Mouse (Mus musculus) embryonic facial prominence, embryonic 13.5 days (tissue): Measurements from ENCODE around the gene Mcl1. TPM values are rescaled to one million over a fixed set of nuclear protein-coding genes. Genes with fewer than 3 reads are reported as not detected.
A peak's percentile ranks its signal among the peaks of the same experiment; 100 is the strongest.

Source experiments
- ATAC-seq: fragments of 200-750 bp; cut with Nextera tagmentation; 2 replicates; pipeline ENCODE4 v1.8.0; 2017; ENCODE audit warnings: low read depth; ENCODE audit not compliant: insufficient number of reproducible peaks, insufficient read depth, low FRiP score, low TSS enrichment
- H3K27ac ChIP-seq: fragments of 300-500 bp; sonication (generic); 2 replicates; pipeline ENCODE4 v1.5.1; 2015; ENCODE audit warnings: moderate library complexity, mild to moderate bottlenecking, inconsistent platforms
- H3K27me3 ChIP-seq: fragments of 300-500 bp; sonication (generic); 2 replicates; pipeline ENCODE4 v1.6.1; 2015; ENCODE audit warnings: mild to moderate bottlenecking, inconsistent platforms
- H3K36me3 ChIP-seq: fragments of 300-500 bp; sonication (generic); 2 replicates; pipeline ENCODE4 v1.6.1; 2015; ENCODE audit warnings: mild to moderate bottlenecking, inconsistent platforms
- H3K4me1 ChIP-seq: fragments of 300-500 bp; sonication (generic); 2 replicates; pipeline ENCODE4 v1.6.1; 2015; ENCODE audit warnings: inconsistent platforms
- H3K4me2 ChIP-seq: fragments of 300-500 bp; sonication (generic); 2 replicates; pipeline ENCODE4 v1.6.1; 2015; ENCODE audit warnings: moderate library complexity, mild to moderate bottlenecking, inconsistent platforms
- H3K4me3 ChIP-seq: fragments of 300-500 bp; sonication (generic); 2 replicates; pipeline ENCODE4 v1.5.1; 2015; ENCODE audit warnings: mild to moderate bottlenecking, inconsistent platforms
- H3K9ac ChIP-seq: fragments of 300-500 bp; sonication (generic); 2 replicates; pipeline ENCODE4 v1.6.1; 2015; ENCODE audit warnings: mild to moderate bottlenecking, inconsistent platforms
- H3K9me3 ChIP-seq: fragments of 300-500 bp; sonication (generic); 2 replicates; pipeline ENCODE4 v1.6.1; 2016; ENCODE audit warnings: inconsistent platforms
- WGBS: fragments of 180-500 bp; shearing (Covaris S2); methylation state at CpG from one replicate; pipeline ENCODE4 v1.1.7; 2015; ENCODE audit warnings: mixed read lengths; 5-methylcytosine and 5-hydroxymethylcytosine counted together
- polyA plus RNA-seq: library from polyadenylated mRNA; unstranded; fragments of >200 nt; fragmentation: Nextera tagmentation; extraction: Ambion mirVana; gene quantifications from 2 replicates; pipeline ENCODE4 v1.2.1, GENCODE M21; 2015

The Mcl1 gene
- polyA plus RNA-seq, 1 experiment from 2014 or later, result 47.7 TPM

- 0 out of 2 replicates have a peak overlapping the region, but pooled peaks have one; percentile 1 for H3K4me3 ChIP-seq
- no peaks in the 10 kb centered on the region for H3K9me3 ChIP-seq
- no peak for ATAC-seq
- no peak overlapping the region for H3K27ac ChIP-seq
- H3K4me1 ChIP-seq, result peaks cover 49% of the 10 kb centered on the region
- WGBS, result 52% methylated on average over 7 of the region's 7 CpGs
- H3K4me2 ChIP-seq, result peak overlapping the region; percentile 83
- H3K9ac ChIP-seq, result no peak overlapping the region
- H3K27me3 ChIP-seq, result no peaks in the 10 kb centered on the region
- peaks cover 49% of the 10 kb centered on the region for H3K36me3 ChIP-seq
These were observed 3.5 kb downstream of the Mcl1 start for GRCm38 (mm10) chr3:95661945-95662715.

GRCm38 (mm10) chr3:95662724-95663449 lies 4.3 kb downstream of the Mcl1 start:
- Histone ChIP-seq H3K4me2 (peak overlapping the region; percentile 83), H3K27ac (no peak overlapping the region), H3K27me3 (no peaks in the 10 kb centered on the region), H3K9me3 (no peaks in the 10 kb centered on the region), H3K4me3 (no peak overlapping the region), H3K36me3 (peaks cover 49% of the 10 kb centered on the region), H3K4me1 (peaks cover 52% of the 10 kb centered on the region), H3K9ac (no peak overlapping the region)
- WGBS, result 80% methylated on average over 7 of the region's 7 CpGs
- no peak for ATAC-seq

- Histone ChIP-seq H3K4me2 (no peak overlapping the region), H3K4me1 (peaks cover 56% of the 10 kb centered on the region)
- 76% methylated on average over 2 of the region's 2 CpGs for WGBS
These were observed 4.9 kb downstream of the Mcl1 start for GRCm38 (mm10) chr3:95663486-95663885.

GRCm38 (mm10) chr3:95663969-95664608 lies 5.5 kb downstream of the Mcl1 start:
- Histone ChIP-seq H3K27ac (no peak overlapping the region), H3K36me3 (peaks cover 55% of the 10 kb centered on the region), H3K9me3 (no peaks in the 10 kb centered on the region), H3K27me3 (no peaks in the 10 kb centered on the region), H3K4me1 (peaks cover 58% of the 10 kb centered on the region), H3K4me2 (no peak overlapping the region), H3K9ac (no peak overlapping the region), H3K4me3 (no peak overlapping the region)
- WGBS, result 88% methylated on average over 3 of the region's 3 CpGs
- ATAC-seq, result no peak

More at GRCm38 (mm10) chr3:95663486-95663885, 4.9 kb downstream of the Mcl1 start:
- Histone ChIP-seq H3K9ac (no peak overlapping the region), H3K4me3 (no peak overlapping the region), H3K9me3 (no peaks in the 10 kb centered on the region), H3K27me3 (no peaks in the 10 kb centered on the region), H3K27ac (no peak overlapping the region), H3K36me3 (peaks cover 50% of the 10 kb centered on the region)
- no peak for ATAC-seq

- peaks cover 58% of the 10 kb centered on the region for H3K4me1 ChIP-seq
- no peak for ATAC-seq
- 85% methylated on average over 4 of the region's 4 CpGs for WGBS
- no peak overlapping the region for H3K4me2 ChIP-seq
- H3K36me3 ChIP-seq, result peaks cover 63% of the 10 kb centered on the region
- H3K9me3 ChIP-seq, result no peaks in the 10 kb centered on the region
- H3K27ac ChIP-seq, result no peak overlapping the region
- H3K9ac ChIP-seq, result no peak overlapping the region
- no peaks in the 10 kb centered on the region for H3K27me3 ChIP-seq
- no peak overlapping the region for H3K4me3 ChIP-seq
These were observed 6.4 kb downstream of the Mcl1 start for GRCm38 (mm10) chr3:95664940-95665352.

- Histone ChIP-seq H3K4me3 (no peak overlapping the region), H3K9me3 (no peaks in the 10 kb centered on the region), H3K9ac (no peak overlapping the region), H3K4me1 (peaks cover 51% of the 10 kb centered on the region), H3K27me3 (no peaks in the 10 kb centered on the region), H3K27ac (peak overlapping the region; percentile 23; the same call in 1 of the 2 replicates), H3K36me3 (peaks cover 56% of the 10 kb centered on the region), H3K4me2 (no peak overlapping the region)
- WGBS, result 34% methylated on average over 6 of the region's 6 CpGs
- ATAC-seq, result no peak
These were observed 7.7 kb downstream of the Mcl1 start for GRCm38 (mm10) chr3:95666124-95666844.

GRCm38 (mm10) chr3:95667521-95667920 lies 8.9 kb downstream of the Mcl1 start:
- Histone ChIP-seq H3K9me3 (no peaks in the 10 kb centered on the region), H3K9ac (peak overlapping the region; percentile 51), H3K36me3 (peaks cover 47% of the 10 kb centered on the region), H3K27ac (peak overlapping the region; percentile 82), H3K4me2 (peak overlapping the region; percentile 3; the same call in 1 of the 2 replicates), H3K27me3 (no peaks in the 10 kb centered on the region), H3K4me3 (no peak overlapping the region), H3K4me1 (peaks cover 55% of the 10 kb centered on the region)
- no peak for ATAC-seq
- 52% methylated on average over 4 of the region's 4 CpGs for WGBS

- peaks cover 56% of the 10 kb centered on the region for H3K4me1 ChIP-seq
- H3K9ac ChIP-seq, result peak overlapping the region; percentile 51; the same call in 1 of the 2 replicates
- no peak overlapping the region for H3K4me3 ChIP-seq
- H3K9me3 ChIP-seq, result no peaks in the 10 kb centered on the region
- H3K4me2 ChIP-seq, result peak overlapping the region; percentile 3; the same call in 1 of the 2 replicates
- H3K36me3 ChIP-seq, result peaks cover 42% of the 10 kb centered on the region
- ATAC-seq, result no peak; the same call in 1 of the 2 replicates
- 24% methylated on average over 7 of the region's 7 CpGs for WGBS
- peak overlapping the region; percentile 82 for H3K27ac ChIP-seq
- H3K27me3 ChIP-seq, result no peaks in the 10 kb centered on the region
These were observed 9.4 kb downstream of the Mcl1 start for GRCm38 (mm10) chr3:95668026-95668425.

- peaks cover 58% of the 10 kb centered on the region for H3K4me1 ChIP-seq
- 69% methylated on average over 7 of the region's 7 CpGs for WGBS
- H3K27me3 ChIP-seq, result no peaks in the 10 kb centered on the region
- no peak overlapping the region for H3K4me2 ChIP-seq
- no peak for ATAC-seq
- peak overlapping the region; percentile 82 for H3K27ac ChIP-seq
- H3K9ac ChIP-seq, result no peak overlapping the region
- H3K4me3 ChIP-seq, result no peak overlapping the region
- no peaks in the 10 kb centered on the region for H3K9me3 ChIP-seq
- peaks cover 35% of the 10 kb centered on the region for H3K36me3 ChIP-seq
These were observed 10.2 kb downstream of the Mcl1 start for GRCm38 (mm10) chr3:95668589-95669308.

- WGBS, result 84% methylated on average over 3 of the region's 3 CpGs
- no peaks in the 10 kb centered on the region for H3K9me3 ChIP-seq
- ATAC-seq, result no peak
- no peak overlapping the region for H3K9ac ChIP-seq
- H3K4me2 ChIP-seq, result no peak overlapping the region
- peaks cover 62% of the 10 kb centered on the region for H3K4me1 ChIP-seq
- no peaks in the 10 kb centered on the region for H3K27me3 ChIP-seq
- H3K4me3 ChIP-seq, result no peak overlapping the region
- H3K36me3 ChIP-seq, result peaks cover 31% of the 10 kb centered on the region
- no peak overlapping the region for H3K27ac ChIP-seq
These were observed 10.7 kb downstream of the Mcl1 start for GRCm38 (mm10) chr3:95669309-95669665.
